In genomic region chr9:65404331-65405183, GRCm38 (mm10) we compare ENCODE assay signal across 9 mouse cellular contexts. TPM values are rescaled to one million over a fixed set of nuclear protein-coding genes. Genes with fewer than 3 reads are reported as not detected.
DNase-seq lines count a peak whose midpoint lies in the region; ATAC-seq lines count a peak whose summit lies in the region.
"Had no signal": no experiment of that assay in that cellular context is flagged by ENCODE, and none has a peak within 500 bp of the region (broad histone marks: within the 10 kb centered on the region; RNA-seq: fewer than 3 reads in every experiment).

No protein-coding gene starts in this region.

- DNase-seq in urinary bladder, postnatal 14 days (ENCODE audit: low spot score), result peak; percentile 68
- no peak for DNase-seq in urinary bladder, postnatal 10 days (ENCODE audit: low spot score)
- DNase-seq in cerebellum, postnatal 14 days, result peak; percentile 85
- peak; percentile 51 to 69 for DNase-seq in layer of hippocampus, postnatal 25 days (ENCODE audit: extremely low spot score in 1 of 2, low spot score in 1 of 2)
- DNase-seq in natural killer cell, adult 2 months (ENCODE audit: low spot score in 2 of 2), result peak; percentile 70 to 83

- H3K4me3 ChIP-seq in heart, embryonic 15.5 days, result peak overlapping the region; percentile 5; the same call in 1 of the 2 replicates
- no peak overlapping the region for H3K4me3 ChIP-seq in forebrain, embryonic 12.5 days (replicated peaks)
- H3K4me3 ChIP-seq: limb, embryonic 15.5 days had no signal

- WGBS in heart, embryonic 15.5 days, result 42% methylated on average over 15 of the region's 15 CpGs
- WGBS in forebrain, embryonic 12.5 days, result 77% methylated on average over 15 of the region's 15 CpGs

- no peak overlapping the region for H3K9ac ChIP-seq in heart, embryonic 15.5 days
- H3K9ac ChIP-seq in forebrain, embryonic 12.5 days, result no peak overlapping the region
- H3K9ac ChIP-seq: limb, embryonic 15.5 days had no signal

- H3K36me3 ChIP-seq in heart, embryonic 15.5 days, result no peaks in the 10 kb centered on the region
- H3K36me3 ChIP-seq in forebrain, embryonic 12.5 days (replicated peaks), result no peaks in the 10 kb centered on the region
- H3K36me3 ChIP-seq: limb, embryonic 15.5 days had no signal

- H3K4me2 ChIP-seq in heart, embryonic 15.5 days, result peak overlapping the region; percentile 48
- H3K4me2 ChIP-seq in forebrain, embryonic 12.5 days, result no peak overlapping the region
- H3K4me2 ChIP-seq: limb, embryonic 15.5 days had no signal

- no peaks in the 10 kb centered on the region for H3K9me3 ChIP-seq in heart, embryonic 15.5 days (replicated peaks)
- no peaks in the 10 kb centered on the region for H3K9me3 ChIP-seq in forebrain, embryonic 12.5 days
- H3K9me3 ChIP-seq: limb, embryonic 15.5 days had no signal

- H3K4me1 ChIP-seq in heart, embryonic 15.5 days (replicated peaks), result peaks cover 12% of the 10 kb centered on the region
- H3K4me1 ChIP-seq in forebrain, embryonic 12.5 days, result no peaks in the 10 kb centered on the region; the same call in 1 of the 2 replicates
- H3K4me1 ChIP-seq: limb, embryonic 15.5 days had no signal

- H3K27ac ChIP-seq in heart, embryonic 15.5 days, result peak overlapping the region; percentile 43
- H3K27ac ChIP-seq in forebrain, embryonic 12.5 days, result no peak overlapping the region
- H3K27ac ChIP-seq: limb, embryonic 15.5 days had no signal

- H3K27me3 ChIP-seq in heart, embryonic 15.5 days, result no peaks in the 10 kb centered on the region
- no peaks in the 10 kb centered on the region for H3K27me3 ChIP-seq in forebrain, embryonic 12.5 days
- H3K27me3 ChIP-seq: limb, embryonic 15.5 days had no signal

- ATAC-seq in heart, embryonic 15.5 days (replicated peaks; ENCODE audit: insufficient number of reproducible peaks, insufficient read depth, low FRiP score, low read depth), result peak; percentile 67; the same call in 1 of the 2 replicates
- no peak for ATAC-seq in erythroid progenitor cell, adult 5-6 weeks (replicated peaks; ENCODE audit: low FRiP score, poor library complexity, severe bottlenecking)
- ATAC-seq in forebrain, embryonic 12.5 days (ENCODE audit: low FRiP score), result no peak

RNA-seq across cellular contexts. Expression of gene Rasl12, which starts 6.3 kb away (rescaled TPM):
- 7.6 and 8.9 TPM in 2 replicates for polyA plus RNA-seq in heart, embryonic 15.5 days (2015; fragmentation: Nextera tagmentation; extraction: Ambion mirVana)
- total RNA-seq in layer of hippocampus, postnatal 25 days (2021), result 1 to 10 TPM; 3.0 to 4.3 TPM
- not detected in 2 replicates for total RNA-seq in erythroid progenitor cell, adult 5-6 weeks (2015; ENCODE audit: low replicate concordance)
- not detected in 2 replicates for total RNA-seq in erythroid progenitor cell, adult 5-6 weeks (2017; ENCODE audit: low replicate concordance)
- 6.4 and 7.2 TPM in 2 replicates for polyA plus RNA-seq in forebrain, embryonic 12.5 days (2016; fragmentation: Nextera tagmentation; extraction: Ambion mirVana)

RNA-seq across cellular contexts. Expression of gene Kbtbd13, which starts 13.1 kb away (rescaled TPM):
- 1.00 and 1.7 TPM in 2 replicates for polyA plus RNA-seq in heart, embryonic 15.5 days (2015; fragmentation: Nextera tagmentation; extraction: Ambion mirVana)
- under 1 TPM; 0.17 to 0.40 TPM for total RNA-seq in layer of hippocampus, postnatal 25 days (2021)
- total RNA-seq in erythroid progenitor cell, adult 5-6 weeks (2015; ENCODE audit: low replicate concordance), result not detected in 2 replicates
- not detected in 2 replicates for total RNA-seq in erythroid progenitor cell, adult 5-6 weeks (2017; ENCODE audit: low replicate concordance)
- 0.72 and 0.74 TPM in 2 replicates for polyA plus RNA-seq in forebrain, embryonic 12.5 days (2016; fragmentation: Nextera tagmentation; extraction: Ambion mirVana)

RNA-seq across cellular contexts. Expression of gene Slc51b, which starts 18.2 kb away (rescaled TPM):
- not detected in 2 replicates for polyA plus RNA-seq in heart, embryonic 15.5 days (2015; fragmentation: Nextera tagmentation; extraction: Ambion mirVana)
- total RNA-seq in layer of hippocampus, postnatal 25 days (2021), result not detected
- total RNA-seq in erythroid progenitor cell, adult 5-6 weeks (2015; ENCODE audit: low replicate concordance), result not detected in 2 replicates
- not detected in 2 replicates for total RNA-seq in erythroid progenitor cell, adult 5-6 weeks (2017; ENCODE audit: low replicate concordance)
- polyA plus RNA-seq in forebrain, embryonic 12.5 days (2016; fragmentation: Nextera tagmentation; extraction: Ambion mirVana), result not detected in 2 replicates
- polyA plus RNA-seq: limb, embryonic 15.5 days had no signal

RNA-seq across cellular contexts. Expression of gene Mtfmt, which starts 31.0 kb away (rescaled TPM):
- polyA plus RNA-seq in heart, embryonic 15.5 days (2015; fragmentation: Nextera tagmentation; extraction: Ambion mirVana), result 13.2 and 13.6 TPM in 2 replicates
- total RNA-seq in layer of hippocampus, postnatal 25 days (2021), result 10 to 100 TPM; 15.5 to 20.3 TPM
- total RNA-seq in erythroid progenitor cell, adult 5-6 weeks (2015; ENCODE audit: low replicate concordance), result 4.6 and 14.4 TPM in 2 replicates
- 1.2 and 5.5 TPM in 2 replicates for total RNA-seq in erythroid progenitor cell, adult 5-6 weeks (2017; ENCODE audit: low replicate concordance)
- 22.0 and 22.2 TPM in 2 replicates for polyA plus RNA-seq in forebrain, embryonic 12.5 days (2016; fragmentation: Nextera tagmentation; extraction: Ambion mirVana)

RNA-seq across cellular contexts. Expression of gene Ubap1l, which starts 43.7 kb away (rescaled TPM):
- polyA plus RNA-seq in heart, embryonic 15.5 days (2015; fragmentation: Nextera tagmentation; extraction: Ambion mirVana), result 0.09 and 0.19 TPM in 2 replicates
- 1 to 10 TPM; 2.0 to 2.5 TPM for total RNA-seq in layer of hippocampus, postnatal 25 days (2021)
- total RNA-seq in erythroid progenitor cell, adult 5-6 weeks (2015; ENCODE audit: low replicate concordance), result not detected in 2 replicates
- not detected in 2 replicates for total RNA-seq in erythroid progenitor cell, adult 5-6 weeks (2017; ENCODE audit: low replicate concordance)
- polyA plus RNA-seq in forebrain, embryonic 12.5 days (2016; fragmentation: Nextera tagmentation; extraction: Ambion mirVana), result 0.27 and 0.73 TPM in 2 replicates

Comparison
In these comparisons a context has a peak if more than half of its experiments do, and no peak if none do; other contexts are left out.
1. RNA of gene Rasl12, which starts 6.3 kb away (total RNA-seq): 3.0 to 4.3 TPM in layer of hippocampus, postnatal 25 days; not detected in erythroid progenitor cell, adult 5-6 weeks; every median in the first group is over 4 times any median in the second.